Mouse (Mus musculus) lung, postnatal 14 days (tissue): ENCODE data around the gene Fermt3.
A peak's percentile ranks its signal among the peaks of the same experiment; 100 is the strongest.

Source experiments
- DNase-seq: peaks from one replicate; pipeline ENCODE4 v3.0.0; 2021

Gene Fermt3

DNA sequence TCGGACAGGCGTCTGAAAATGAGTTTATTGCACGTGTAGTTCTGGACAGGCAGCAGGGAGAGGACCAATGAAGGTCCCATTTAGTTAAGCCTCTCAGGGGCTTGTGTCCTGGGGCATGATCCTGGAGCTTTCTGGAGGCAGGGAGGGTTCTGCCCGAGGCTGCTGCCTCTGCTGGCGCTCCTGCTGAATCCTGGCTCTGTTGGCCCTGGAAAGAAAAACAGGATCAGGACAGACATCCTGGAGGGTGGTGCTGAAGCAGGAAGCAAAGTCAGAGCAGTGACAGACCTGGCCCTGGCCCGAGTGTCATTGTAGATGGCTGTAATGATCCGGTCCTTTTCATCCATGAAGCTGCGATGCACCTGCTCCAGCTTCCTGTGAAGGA, 31.4 kb downstream of the Fermt3 start:
- DNase-seq = no peak

DNA sequence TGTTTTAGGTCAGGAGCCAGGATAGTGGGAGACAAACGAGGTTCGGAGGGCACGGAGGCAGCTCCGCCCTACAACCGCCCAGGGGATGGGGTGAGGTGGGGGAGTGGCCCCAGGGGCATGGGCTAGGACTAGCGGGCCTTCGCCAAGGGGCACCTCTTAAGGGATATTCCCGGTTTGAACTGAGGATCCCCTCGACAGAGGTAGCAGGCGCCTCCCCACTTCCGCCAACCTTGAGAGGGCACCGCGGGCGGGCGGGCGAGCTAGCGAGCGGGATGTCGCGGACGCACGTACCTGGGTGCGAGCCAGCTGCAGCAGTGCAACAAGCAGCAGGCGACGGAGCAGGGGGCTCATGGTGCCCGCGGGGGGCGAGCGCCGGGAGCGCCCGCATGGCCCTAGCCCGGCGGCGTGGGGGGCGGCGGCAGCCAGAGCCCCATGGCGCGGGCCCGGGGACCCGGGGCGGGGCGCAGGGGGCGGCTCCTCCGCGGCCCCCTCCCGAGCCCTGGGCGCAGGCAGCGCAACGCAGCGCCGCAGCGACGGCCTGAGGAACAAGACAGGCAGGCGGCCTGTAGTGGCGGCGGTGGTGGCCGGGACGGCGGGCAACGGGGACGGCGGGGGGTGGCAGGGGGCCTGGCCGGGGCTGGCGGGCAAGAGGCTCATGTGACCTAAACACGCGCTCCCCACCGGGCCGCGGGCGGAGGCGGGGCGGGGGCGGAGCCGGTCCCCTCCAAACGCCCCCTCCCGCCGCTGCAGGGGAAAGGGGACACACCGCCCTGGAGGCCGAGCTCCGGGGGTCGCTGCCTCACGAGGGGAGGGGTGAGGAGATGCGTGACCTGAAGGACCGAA, 32.0 kb downstream of the Fermt3 start, which contains the start of gene Vegfb:
Gene Vegfb, minus strand, starts transcription at position 591 of the 843 bp plus-strand sequence.
- DNase-seq = peak; percentile 68

DNA sequence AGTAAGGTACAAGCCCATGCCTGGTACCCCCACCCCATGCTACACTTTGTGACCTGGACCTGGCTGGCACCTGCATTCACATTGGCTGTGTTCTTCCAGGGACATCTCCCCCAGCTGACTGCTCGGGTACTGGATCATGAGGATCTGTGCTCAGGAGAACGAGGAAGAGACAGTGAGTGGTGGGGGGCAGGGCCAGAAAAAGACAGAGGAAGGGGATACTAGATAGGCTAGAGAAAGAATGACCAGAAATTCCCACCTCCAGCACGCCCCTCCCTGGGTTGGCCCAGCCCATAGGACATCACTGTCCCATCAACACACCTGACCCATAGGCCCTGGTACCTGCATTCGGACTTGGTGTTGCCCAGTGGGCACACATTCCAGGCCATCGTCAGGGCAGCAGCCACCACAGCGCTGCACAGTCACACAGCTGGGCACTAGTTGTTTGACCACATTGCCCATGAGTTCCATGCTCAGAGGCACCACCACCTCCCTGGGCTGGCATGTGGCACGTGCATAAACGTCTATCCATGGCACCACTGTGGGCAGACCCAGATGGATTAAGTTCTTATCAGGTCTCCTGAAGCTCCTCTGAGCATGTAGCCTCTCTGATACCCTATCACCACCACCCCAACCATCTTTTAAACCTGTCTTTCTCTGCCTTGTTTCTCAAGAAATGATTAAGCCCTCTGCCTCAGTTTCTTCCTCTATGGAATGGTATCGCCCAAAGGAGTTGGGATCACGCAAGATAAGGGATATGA, 33.1 kb downstream of the Fermt3 start:
- DNase-seq = no peak

DNA sequence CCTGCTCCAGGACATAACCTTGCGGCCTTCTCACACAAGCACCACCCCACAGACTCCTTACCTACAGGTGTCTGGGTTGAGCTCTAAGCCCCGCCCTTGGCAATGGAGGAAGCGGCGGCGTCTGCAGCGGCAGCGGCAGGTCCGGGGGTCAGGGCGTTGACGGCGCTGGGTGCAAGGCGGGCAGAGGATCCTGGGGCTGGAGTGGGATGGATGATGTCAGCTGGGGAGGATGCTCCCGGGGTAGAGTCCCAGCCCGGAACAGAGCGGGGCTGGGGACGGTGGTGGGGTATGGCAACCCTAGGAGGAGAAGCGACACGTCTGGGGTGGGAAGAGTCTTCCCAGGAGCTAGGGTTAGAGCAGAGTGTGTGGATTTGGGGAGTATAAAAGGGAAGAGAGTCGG, 34.0 kb downstream of the Fermt3 start:
- no peak for DNase-seq

DNA sequence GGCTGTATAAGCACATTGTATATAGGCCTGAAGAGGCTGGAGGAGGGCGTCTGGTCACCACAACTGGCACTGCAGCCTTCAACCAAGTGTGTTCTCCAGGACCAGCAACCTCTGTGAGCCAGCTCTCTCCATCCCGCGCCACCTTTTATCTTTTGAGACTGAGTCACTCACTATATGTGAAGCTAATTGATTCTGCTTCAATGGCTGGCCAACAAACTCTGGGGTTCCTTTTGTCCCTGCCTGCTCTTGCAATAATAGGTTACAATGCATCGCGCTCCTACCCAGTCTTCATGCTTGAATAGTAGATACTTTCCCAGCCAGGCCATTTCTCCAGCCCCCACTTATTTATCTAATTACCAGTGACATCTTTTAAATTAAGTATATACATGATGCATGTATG, 35.6 kb downstream of the Fermt3 start:
- DNase-seq = no peak

DNA sequence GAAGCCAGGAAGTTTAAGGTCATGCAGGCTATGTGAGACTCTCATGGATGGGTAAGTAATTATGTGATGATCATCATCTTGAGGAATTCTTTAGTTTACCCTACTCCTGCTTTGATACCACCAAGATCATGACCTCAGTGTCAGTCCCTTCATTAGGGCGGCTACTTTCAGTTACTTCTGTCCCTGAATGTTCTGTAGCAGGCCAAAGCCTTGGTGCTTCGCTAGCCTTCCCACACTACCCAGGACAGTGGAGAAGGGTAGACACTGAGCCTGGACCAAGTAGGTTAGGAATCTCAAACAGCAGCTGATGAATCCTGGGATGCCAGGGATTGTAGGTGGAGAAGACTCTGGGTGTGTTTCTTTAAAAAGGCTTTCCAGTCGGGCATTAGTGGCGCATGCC, 37.8 kb downstream of the Fermt3 start:
- DNase-seq = no peak

DNA sequence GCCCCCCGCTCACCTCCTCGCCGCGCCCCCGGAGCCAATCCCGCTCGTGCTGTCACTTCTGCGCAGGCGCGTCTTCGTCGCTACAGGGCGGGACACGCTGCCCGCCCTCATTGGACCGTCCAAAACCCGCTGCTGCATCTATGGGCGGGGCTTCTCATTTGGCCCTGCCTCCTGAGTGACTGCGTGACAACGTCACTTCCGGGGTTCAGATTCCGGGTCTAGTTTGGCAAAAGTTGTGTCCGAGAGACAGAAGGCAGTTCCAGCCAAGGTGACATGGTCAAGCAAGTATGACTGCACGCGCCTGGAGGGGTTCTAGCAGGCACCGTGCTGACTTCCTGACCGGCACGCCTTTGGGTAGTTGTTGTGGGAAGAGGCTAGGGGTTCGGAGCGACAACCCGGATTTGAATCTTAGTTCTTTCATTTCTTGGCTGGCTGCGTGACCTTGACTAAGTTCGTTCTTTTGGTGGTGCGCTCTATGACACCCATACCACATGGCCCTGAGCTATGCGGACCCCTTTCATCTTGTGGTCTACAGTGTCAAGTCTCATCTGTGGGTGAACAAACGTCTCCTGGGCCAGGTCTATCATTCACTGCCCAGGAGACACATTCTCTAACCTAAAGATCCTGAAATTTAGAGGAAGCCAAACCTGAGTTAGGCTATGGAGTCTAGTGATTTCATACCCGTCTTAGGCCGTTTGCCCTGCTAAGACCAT, 38.7 kb downstream of the Fermt3 start, which contains the start of gene Fkbp2:
Gene Fkbp2, minus strand, starts transcription at position 121 of the 713 bp plus-strand sequence.
- peak; percentile 99 for DNase-seq

GRCm38 (mm10) chr19:6979486-6980380, 39.5 kb downstream of the Fermt3 start:
- DNase-seq = peak; percentile 100

GRCm38 (mm10) chr19:6979001-6979479, 40.2 kb downstream of the Fermt3 start:
- DNase-seq = no peak

DNA sequence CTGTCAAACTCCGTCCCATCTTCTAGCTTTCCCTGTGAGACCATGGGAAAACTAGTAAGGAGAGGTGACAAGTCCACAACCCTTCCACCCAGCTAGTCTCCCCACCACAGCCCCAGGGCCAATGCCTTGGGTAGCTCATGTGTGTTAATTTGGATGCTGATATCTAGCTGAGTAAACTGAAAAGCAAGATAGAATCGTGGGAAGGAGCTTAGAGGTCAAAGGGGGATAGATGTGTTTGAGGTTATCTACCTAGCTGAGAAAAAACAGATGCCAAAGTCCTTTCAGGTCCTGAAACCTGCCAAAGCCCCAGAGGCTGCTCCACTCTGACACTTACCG, 40.7 kb downstream of the Fermt3 start:
- DNase-seq = no peak

- no peak for DNase-seq
Measured at GRCm38 (mm10) chr19:6977759-6978638, 41.3 kb downstream of the Fermt3 start.

DNA sequence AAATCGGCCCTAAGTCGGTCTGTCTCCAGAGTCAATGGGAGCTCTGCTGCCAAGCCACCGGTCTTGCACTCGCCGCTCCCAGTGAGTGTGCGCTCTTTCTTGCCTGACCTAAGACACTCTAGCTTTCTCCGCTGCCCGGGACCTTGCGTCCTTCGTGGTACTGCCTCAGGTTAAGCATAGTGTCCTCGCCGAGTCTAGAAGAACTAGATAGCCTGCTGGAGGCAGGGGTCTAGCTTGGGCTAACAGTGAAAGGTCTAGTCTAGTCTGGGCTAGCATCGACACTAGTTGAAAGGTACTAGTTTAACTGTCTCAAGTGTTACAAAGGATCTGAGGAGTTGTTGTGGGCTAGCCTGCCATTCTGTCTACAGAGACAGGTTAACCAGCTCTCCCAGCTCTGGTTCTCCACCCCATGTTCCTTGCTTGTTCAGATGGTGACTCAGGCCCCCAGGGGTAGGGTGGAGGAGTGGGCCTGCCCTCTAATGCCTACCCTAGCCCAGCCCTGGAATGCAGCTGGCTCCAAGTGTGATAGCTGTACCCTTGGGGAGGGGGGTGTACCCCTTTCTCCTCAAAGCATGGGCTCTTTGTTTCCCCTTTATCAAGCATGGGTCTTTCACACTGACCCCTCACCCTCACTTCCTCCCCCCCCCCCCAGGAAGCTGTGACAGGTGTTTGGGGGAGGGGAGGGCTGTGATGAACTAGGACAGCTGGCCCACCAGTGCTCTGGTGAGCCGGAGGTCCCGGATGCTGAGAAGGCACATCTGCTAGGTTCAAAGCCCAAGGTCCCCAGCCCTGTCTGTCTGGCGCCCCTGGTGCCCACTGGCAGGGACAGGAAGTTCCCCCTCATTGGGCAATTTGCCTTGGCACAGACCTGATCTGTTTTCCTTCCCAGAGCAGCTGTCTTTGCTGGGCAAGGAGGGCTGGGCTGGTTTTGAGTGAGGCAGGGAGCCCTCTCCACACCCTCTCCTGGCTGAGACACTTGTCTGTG, 43.4 kb downstream of the Fermt3 start, which contains the start of gene Plcb3:
Gene Plcb3, minus strand, starts transcription at position 934 of the 985 bp plus-strand sequence.
- DNase-seq = peak; percentile 66

DNA sequence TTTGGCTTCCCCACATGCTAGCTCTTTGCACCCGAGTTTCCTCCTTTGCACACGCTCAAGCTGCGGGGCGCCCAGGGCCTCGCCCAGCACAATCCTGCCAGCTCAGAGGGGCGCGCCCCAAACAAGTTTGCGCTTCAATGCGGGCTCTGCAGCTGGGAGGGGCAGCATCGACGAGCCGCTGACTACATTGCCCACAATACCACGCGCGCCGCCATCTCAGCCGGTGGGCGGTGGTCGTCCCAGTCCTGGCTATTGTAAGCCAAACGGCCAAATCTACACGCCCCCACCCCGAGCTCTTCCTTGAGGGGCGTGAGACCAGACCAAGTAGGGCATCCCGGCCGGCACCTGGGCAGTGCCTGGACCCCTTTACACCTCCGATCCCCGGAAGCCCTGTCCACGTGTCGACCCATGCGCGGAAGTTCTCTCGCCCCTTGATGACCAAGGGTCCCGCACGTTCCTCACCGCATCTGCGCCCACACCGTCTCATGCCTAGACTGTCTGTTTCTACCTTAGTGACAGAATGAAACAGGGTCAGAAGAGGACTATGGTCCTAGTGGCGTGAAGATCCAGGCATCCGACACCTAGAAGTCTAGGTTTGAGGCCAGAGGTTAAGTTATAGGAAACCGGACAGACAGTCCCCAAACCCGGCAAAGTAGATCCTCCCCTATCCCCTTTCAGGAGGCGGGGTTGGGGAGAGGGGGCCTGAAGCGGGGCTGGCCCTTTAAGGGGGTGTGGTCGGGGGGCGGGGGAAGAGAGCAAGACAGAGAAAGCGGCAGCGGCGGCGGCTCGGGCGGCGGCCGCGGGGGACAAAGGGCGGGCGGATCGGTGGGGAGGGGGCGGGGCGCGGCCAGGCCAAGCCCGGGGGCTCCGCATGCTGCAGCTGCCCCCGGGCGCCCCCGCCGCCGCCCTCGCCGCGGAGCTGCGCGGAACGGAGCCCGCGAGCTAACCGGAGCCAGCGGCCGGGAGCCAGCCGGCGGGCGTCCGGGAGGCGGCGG, 44.8 kb downstream of the Fermt3 start, which contains the start of gene Ppp1r14b:
Gene Ppp1r14b, plus strand, starts transcription at position 758 of the 995 bp plus-strand sequence.
- peak; percentile 80 for DNase-seq

DNA sequence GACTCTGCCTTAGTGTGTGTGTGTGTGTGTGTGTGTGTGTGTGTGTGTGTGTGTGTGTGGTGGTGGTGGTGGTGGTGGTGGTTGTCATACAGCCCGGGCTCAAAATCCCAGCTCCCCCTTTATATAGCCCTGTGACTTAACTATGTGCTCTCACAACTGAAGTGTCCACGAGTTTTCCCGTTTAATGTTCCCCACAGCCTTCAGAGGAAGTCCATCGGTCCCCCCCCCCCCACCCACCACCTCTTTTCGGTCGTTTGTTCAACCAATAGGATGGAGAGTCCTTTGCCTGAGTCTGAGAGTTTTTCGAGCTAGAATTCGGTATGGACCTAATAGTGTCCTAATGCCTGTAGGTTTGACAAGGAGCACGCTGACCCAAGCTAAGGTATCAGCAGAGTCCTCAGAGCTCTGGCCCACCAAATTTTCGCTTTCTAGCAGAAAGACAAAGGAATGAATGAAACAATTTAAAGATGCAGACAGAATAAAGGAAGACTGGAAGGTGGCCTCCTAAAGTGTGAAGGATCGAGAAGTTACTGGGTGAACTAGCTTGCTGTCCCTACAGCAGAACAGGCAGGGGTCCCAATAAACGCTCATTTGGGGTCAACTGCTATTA, 45.6 kb downstream of the Fermt3 start:
- DNase-seq = no peak

DNA sequence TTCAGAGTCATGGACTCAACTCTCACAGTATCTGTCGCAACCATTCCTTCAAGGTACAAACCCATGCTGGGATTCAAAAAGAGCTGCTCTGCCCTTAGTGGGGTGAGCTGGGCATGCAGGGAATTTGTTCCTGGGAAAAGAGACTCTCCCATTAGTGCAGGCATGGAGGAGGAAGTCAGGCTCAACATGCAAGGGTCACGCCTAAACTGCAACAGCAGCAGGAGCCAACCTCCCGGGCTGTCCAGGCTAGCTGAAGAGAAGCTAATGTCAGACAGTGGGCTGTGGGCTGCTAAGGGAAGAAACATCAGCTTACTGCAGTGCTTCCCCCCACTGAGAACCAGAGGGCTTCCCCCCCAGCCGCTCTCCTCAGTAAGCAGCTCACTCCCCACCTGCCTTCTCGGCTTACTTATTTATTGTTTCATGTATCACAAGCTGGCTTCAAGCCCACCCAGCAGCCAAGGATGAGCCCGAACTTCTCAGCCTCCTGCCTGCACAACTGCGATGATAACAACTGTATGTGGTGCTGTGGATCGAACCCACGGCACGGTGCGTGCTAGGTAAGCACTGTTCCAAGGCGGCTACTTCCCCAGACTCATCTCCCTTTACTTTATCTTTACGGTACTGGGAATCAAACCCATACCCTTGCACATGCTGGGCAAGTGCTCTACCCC, 46.9 kb downstream of the Fermt3 start:
- no peak for DNase-seq

- DNase-seq = no peak
Measured at GRCm38 (mm10) chr19:6971644-6972043, 47.6 kb downstream of the Fermt3 start.

DNA sequence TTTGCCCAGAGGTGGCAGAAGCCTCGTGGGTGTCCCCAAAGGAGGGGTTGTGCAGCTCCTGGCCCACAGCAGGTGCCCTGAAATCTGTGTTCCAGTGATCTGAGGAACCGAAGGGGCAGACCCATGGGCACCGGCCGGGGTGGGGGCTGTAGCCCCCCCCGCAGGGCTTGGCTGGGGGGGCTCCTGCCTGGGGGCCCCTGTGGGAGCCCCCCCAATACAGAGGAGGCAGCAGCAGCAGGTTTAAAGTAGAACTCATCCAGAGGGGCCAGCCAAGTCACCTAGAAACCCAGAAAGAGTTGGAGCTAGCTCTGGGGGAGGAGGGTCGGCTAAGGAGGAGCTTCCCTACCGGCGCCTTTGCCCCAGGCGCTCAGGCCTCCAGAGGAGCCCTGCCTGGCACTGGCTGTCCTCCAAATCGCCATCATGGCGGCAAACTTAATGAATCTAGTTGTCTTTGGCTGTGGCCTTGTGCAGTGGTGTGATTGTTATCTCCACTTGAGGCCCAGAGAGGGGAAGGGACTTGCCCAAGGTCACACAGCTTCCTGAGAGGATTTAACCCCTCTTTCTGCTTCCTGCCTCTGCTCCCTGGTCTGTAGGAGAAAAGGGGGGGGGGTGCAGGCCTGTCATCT, 48.7 kb downstream of the Fermt3 start:
- no peak for DNase-seq
